Mouse (Mus musculus): ENCODE results near the gene Tec. TPM values are rescaled to one million over a fixed set of nuclear protein-coding genes. Genes with fewer than 3 reads are reported as not detected.

Tec gene
- polyA plus RNA-seq, 1 experiment from 2014 or later = 5.3 TPM

DNA sequence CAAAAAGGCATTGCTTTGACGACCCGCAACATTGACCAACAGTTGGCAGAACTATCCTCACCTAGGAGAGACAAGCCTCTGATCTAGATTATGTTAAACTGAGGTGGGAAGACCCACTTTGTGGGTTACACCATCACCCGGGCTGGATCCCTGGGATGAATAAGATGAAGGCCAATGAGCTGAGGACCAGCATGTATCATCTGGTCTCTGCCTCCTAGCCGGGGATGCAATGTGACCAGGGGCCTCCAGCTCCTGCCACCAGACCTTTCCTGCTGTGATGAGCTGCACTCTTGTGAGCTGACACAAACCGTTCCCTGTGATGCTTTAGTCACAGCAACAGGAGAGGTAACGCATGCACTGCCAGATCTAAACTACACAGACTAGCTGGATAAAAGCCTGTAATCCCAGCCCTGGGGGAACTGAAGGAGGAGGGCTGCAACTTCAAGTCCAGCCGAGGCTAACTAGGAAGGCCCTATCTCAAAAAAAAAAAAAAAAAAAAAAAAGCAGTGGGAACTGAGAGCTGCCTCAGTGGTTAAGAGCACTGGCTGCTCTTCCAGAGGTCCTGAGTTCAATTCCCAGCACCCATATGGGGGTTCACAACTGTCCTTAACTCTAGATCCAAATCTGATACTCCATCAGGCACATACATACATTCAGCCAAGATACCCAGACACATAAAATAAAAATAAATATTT is 15.8 kb downstream of the Tec start:
- Histone ChIP-seq H3K4me3 (replicated peaks; ENCODE audit: low read depth, low read length) (no peak overlapping the region), H3K27me3 (ENCODE audit: control insufficient read depth, insufficient read depth, low read length) (no peaks in the 10 kb centered on the region), H3K4me1 (ENCODE audit: control insufficient read depth, insufficient read depth, low read length) (no peaks in the 10 kb centered on the region), H3K4me2 (ENCODE audit: low read length) (no peak overlapping the region), H3K9ac (replicated peaks; ENCODE audit: low read length) (no peak overlapping the region), H3K27ac (replicated peaks; ENCODE audit: low read depth, low read length) (no peak overlapping the region), H3K36me3 (ENCODE audit: control insufficient read depth, insufficient read depth, low read length) (no peaks in the 10 kb centered on the region), H3K9me3 (ENCODE audit: control insufficient read depth, low read length) (no peaks in the 10 kb centered on the region)
- no peak for ATAC-seq (ENCODE audit: low FRiP score, low TSS enrichment)
- WGBS = 66% methylated on average over 7 of the region's 7 CpGs
- DNase-seq = no peak

DNA sequence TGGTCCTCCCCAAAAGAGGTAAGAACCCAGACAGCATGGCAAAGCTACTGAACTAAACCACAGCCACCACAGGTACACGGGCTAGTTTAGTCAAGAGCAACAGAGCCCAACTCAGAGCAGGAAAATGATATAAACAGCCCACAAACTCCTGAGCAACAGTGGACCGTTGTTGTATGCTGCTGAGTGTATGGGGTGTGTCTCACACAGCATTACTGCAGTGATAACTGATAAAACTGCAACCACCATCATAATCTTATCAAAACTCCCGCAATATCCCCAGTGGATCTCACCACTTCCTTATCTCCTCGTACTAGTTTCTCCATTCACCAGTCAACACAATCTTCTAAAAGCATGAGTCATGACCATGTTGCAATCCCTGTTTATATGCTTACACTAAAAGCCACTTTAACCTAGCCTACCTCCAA is 16.6 kb downstream of the Tec start:
- Histone ChIP-seq H3K9ac (replicated peaks; ENCODE audit: low read length) (no peak overlapping the region), H3K9me3 (ENCODE audit: control insufficient read depth, low read length) (no peaks in the 10 kb centered on the region), H3K4me2 (ENCODE audit: low read length) (no peak overlapping the region), H3K27ac (replicated peaks; ENCODE audit: low read depth, low read length) (no peak overlapping the region), H3K4me3 (replicated peaks; ENCODE audit: low read depth, low read length) (no peak overlapping the region), H3K27me3 (ENCODE audit: control insufficient read depth, insufficient read depth, low read length) (no peaks in the 10 kb centered on the region), H3K4me1 (ENCODE audit: control insufficient read depth, insufficient read depth, low read length) (no peaks in the 10 kb centered on the region), H3K36me3 (ENCODE audit: control insufficient read depth, insufficient read depth, low read length) (no peaks in the 10 kb centered on the region)
- DNase-seq = no peak
- ATAC-seq (ENCODE audit: low FRiP score, low TSS enrichment) = no peak
- 96% methylated on average over 4 of the region's 4 CpGs for WGBS

DNA sequence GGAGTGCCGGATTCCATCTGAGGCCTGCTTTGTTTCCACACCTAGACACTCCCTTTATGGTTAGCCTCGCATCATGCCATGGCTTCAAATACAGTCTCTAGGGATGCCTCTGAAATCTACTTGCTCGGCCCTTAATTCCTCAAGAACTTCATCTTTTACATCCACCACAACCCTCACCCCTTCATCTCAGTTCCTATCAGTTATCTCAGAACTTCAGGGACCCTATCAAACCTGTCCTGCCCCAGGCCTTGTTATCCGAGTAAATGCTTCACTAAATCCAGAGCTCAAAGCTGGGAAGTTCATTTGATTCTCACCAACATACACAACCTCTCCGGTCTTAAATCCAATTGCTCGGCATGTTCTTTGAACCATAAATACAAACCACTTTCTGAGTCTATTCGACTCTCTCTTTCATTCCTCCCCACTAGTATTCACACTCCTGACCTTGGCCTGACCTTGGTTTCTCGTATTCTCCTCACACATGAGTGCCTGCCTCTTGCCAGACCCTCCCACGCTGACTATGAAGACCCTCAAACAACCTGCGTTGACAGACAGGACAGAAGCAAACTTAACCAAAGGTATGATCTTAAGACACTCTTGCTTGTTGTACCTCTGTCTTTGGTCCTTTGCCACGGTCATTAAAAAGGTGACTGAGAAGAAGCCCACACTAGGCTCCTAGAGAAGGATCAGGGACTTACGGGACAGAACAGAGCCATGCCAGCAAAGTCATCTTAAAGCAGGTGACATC is 17.2 kb downstream of the Tec start:
- Histone ChIP-seq H3K4me2 (ENCODE audit: low read length) (no peak overlapping the region), H3K27ac (replicated peaks; ENCODE audit: low read depth, low read length) (no peak overlapping the region), H3K4me1 (ENCODE audit: control insufficient read depth, insufficient read depth, low read length) (no peaks in the 10 kb centered on the region), H3K27me3 (ENCODE audit: control insufficient read depth, insufficient read depth, low read length) (no peaks in the 10 kb centered on the region), H3K4me3 (replicated peaks; ENCODE audit: low read depth, low read length) (no peak overlapping the region), H3K36me3 (ENCODE audit: control insufficient read depth, insufficient read depth, low read length) (no peaks in the 10 kb centered on the region), H3K9ac (replicated peaks; ENCODE audit: low read length) (no peak overlapping the region), H3K9me3 (ENCODE audit: control insufficient read depth, low read length) (no peaks in the 10 kb centered on the region)
- ATAC-seq (ENCODE audit: low FRiP score, low TSS enrichment) (no peak), DNase-seq (no peak)
- WGBS = 80% methylated on average over 12 of the region's 12 CpGs

DNA sequence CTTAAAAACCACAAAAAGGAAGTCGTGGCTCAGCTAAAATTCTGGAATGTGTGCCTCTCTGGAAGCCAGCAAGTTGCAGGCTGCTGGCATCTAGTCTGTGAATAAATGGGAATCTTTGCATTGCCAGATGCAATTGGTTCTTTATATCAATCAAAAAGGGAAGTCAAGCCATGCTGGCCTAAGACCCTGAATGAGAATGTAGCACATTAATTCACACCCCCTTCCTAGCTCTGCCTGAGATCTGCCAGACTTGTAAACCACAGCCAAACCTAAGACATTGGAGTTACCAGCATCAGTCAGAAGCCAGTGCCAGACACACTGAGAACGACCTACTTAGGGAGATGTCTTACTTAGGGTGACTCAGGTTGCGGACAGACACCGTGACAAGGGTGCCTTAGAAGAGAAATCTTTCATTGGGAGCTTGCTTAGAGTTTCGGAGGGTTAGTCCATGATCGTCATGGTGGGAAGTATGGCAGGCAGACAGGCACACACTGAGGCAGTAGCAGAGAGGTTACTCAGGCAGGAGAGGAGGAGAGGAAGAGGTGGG is 19.3 kb downstream of the Tec start:
- Histone ChIP-seq H3K9me3 (ENCODE audit: control insufficient read depth, low read length) (no peaks in the 10 kb centered on the region), H3K4me1 (ENCODE audit: control insufficient read depth, insufficient read depth, low read length) (no peaks in the 10 kb centered on the region), H3K27me3 (ENCODE audit: control insufficient read depth, insufficient read depth, low read length) (no peaks in the 10 kb centered on the region), H3K9ac (replicated peaks; ENCODE audit: low read length) (no peak overlapping the region), H3K4me2 (ENCODE audit: low read length) (no peak overlapping the region), H3K36me3 (ENCODE audit: control insufficient read depth, insufficient read depth, low read length) (no peaks in the 10 kb centered on the region), H3K4me3 (replicated peaks; ENCODE audit: low read depth, low read length) (no peak overlapping the region), H3K27ac (replicated peaks; ENCODE audit: low read depth, low read length) (no peak overlapping the region)
- 76% methylated on average over 6 of the region's 6 CpGs for WGBS
- ATAC-seq (ENCODE audit: low FRiP score, low TSS enrichment) = no peak
- no peak for DNase-seq

DNA sequence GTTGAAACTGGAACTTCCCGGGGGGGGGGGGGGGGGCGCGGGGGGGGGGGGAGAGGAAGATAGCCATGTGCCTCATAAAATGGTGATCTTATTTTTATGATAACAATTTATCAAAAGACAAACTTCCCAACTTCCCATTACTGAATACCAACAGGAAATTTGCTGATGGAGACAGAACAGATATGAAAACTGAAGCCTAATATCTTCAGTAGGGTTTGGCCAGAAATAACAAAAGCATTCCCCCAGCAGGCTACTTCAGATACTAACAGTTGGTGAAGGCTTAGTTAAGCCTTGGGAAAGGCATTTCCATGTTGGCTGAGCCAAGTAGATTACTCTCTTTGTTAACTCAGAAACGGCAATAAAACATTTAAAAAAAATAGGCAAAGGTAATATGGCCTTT is 21.6 kb downstream of the Tec start:
- Histone ChIP-seq H3K4me1 (ENCODE audit: control insufficient read depth, insufficient read depth, low read length) (no peaks in the 10 kb centered on the region), H3K9ac (replicated peaks; ENCODE audit: low read length) (no peak overlapping the region), H3K36me3 (ENCODE audit: control insufficient read depth, insufficient read depth, low read length) (no peaks in the 10 kb centered on the region), H3K4me2 (ENCODE audit: low read length) (no peak overlapping the region), H3K27ac (replicated peaks; ENCODE audit: low read depth, low read length) (no peak overlapping the region), H3K27me3 (ENCODE audit: control insufficient read depth, insufficient read depth, low read length) (no peaks in the 10 kb centered on the region), H3K9me3 (ENCODE audit: control insufficient read depth, low read length) (no peaks in the 10 kb centered on the region), H3K4me3 (replicated peaks; ENCODE audit: low read depth, low read length) (no peak overlapping the region)
- ATAC-seq (ENCODE audit: low FRiP score, low TSS enrichment) (no peak), DNase-seq (no peak)
- WGBS = 71% methylated on average over 1 of the region's 4 CpGs

DNA sequence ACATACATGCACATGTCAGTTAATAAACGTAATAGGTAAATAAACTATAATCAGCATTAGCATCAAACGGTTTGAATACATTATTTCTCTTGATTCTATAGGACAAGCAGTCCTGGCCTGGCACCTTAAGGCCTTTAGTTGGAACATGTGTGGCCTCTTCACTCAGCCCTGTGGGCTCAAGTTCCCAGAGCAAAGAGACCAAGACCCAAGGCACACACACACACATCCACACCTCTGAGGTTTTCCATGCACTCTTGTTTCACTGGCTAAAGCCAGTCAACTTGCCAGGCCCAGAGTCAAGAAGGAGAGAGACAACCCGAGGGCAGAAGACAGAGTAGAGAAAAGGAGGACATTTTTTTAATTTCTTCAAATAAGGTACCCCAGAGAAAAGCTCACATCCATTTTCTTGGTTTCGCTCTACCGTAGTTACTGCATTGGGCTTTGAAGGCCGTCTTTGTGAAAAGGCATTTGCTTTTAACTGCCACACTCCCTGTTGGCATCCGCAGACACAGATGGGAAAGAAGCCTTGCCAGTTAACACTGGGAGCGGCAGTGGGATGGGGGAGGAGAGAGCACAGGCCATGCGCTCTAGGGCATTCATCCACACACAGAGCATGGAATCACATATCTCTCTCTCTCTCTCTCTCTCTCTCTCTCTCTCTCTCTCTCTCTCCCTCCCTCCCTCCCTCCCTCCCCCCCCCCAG is 22.2 kb downstream of the Tec start:
- WGBS = 69% methylated on average over 9 of the region's 9 CpGs
- H3K27ac ChIP-seq (replicated peaks; ENCODE audit: low read depth, low read length) = no peak overlapping the region
- peak; percentile 53 for DNase-seq

DNA sequence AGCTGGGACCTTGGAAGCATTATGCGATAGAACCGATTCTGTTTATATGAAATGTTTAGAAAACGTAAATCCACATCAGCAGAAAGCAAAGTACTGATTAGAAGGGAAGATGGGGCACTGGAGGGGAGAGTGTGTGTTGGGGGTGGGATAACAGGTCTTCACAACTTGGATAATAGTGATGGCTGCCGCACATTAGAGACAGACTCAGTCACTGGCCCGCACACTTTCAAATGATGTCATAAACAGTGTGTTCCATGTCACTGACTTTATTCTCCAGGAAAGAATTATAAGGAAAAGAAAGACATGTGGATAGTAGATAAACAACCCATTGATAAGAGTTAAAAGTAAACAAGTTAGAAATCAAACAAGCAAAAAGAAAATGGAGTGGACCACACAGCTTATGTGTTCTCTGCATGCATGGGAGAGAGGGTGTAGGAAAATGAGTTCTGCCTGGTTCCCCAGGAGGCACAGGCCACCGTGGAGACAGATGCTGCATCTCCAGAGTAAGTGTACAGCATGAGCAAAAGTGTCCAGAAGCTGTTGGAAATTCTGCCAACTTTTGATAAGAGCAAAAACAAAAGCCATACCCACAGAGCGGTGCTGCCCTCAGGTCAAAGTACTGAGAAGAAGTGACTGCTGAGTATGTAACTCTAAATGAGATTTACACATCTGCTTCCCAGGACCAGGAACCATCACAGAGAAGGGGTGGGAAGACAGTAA is 23.3 kb downstream of the Tec start:
- no peaks in the 10 kb centered on the region for H3K4me1 ChIP-seq (ENCODE audit: control insufficient read depth, insufficient read depth, low read length)
- H3K27ac ChIP-seq (replicated peaks; ENCODE audit: low read depth, low read length) = no peak overlapping the region
- no peaks in the 10 kb centered on the region for H3K27me3 ChIP-seq (ENCODE audit: control insufficient read depth, insufficient read depth, low read length)
- 87% methylated on average over 7 of the region's 7 CpGs for WGBS
- no peaks in the 10 kb centered on the region for H3K9me3 ChIP-seq (ENCODE audit: control insufficient read depth, low read length)
- no peak overlapping the region for H3K9ac ChIP-seq (replicated peaks; ENCODE audit: low read length)
- ATAC-seq (ENCODE audit: low FRiP score, low TSS enrichment) (no peak), DNase-seq (no peak)
- H3K4me3 ChIP-seq (replicated peaks; ENCODE audit: low read depth, low read length) = no peak overlapping the region
- H3K4me2 ChIP-seq (ENCODE audit: low read length) = no peak overlapping the region
- no peaks in the 10 kb centered on the region for H3K36me3 ChIP-seq (ENCODE audit: control insufficient read depth, insufficient read depth, low read length)

More for the DNA sequence above, 22.2 kb downstream of the Tec start:
- peak; percentile 73; the same call in 1 of the 2 replicates for ATAC-seq (ENCODE audit: low FRiP score, low TSS enrichment)
- Histone ChIP-seq H3K9me3 (ENCODE audit: control insufficient read depth, low read length) (no peaks in the 10 kb centered on the region), H3K4me1 (ENCODE audit: control insufficient read depth, insufficient read depth, low read length) (no peaks in the 10 kb centered on the region), H3K4me2 (ENCODE audit: low read length) (no peak overlapping the region), H3K27me3 (ENCODE audit: control insufficient read depth, insufficient read depth, low read length) (no peaks in the 10 kb centered on the region), H3K36me3 (ENCODE audit: control insufficient read depth, insufficient read depth, low read length) (no peaks in the 10 kb centered on the region), H3K9ac (replicated peaks; ENCODE audit: low read length) (no peak overlapping the region), H3K4me3 (replicated peaks; ENCODE audit: low read depth, low read length) (no peak overlapping the region)

DNA sequence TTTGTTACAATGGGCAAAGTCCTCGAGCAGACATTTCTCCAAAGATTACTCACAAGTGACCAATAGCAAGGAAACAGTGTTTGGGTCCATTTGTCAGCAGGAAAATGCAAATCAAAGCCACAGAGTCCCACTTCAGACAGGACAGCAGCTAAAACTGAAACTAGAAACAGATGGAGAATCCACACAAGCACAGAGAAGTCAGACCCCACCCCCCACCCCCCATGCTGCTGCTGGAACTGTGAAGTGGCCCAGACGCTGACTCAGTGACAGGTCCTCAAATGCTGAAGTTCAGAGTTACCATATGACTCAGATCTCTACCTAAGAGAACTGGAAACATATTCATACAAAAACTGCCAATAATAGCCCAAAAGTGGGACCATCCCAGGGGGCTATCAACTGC is 24.0 kb downstream of the Tec start:
- H3K4me3 ChIP-seq (replicated peaks; ENCODE audit: low read depth, low read length) = no peak overlapping the region
- no peak overlapping the region for H3K9ac ChIP-seq (replicated peaks; ENCODE audit: low read length)
- no peaks in the 10 kb centered on the region for H3K4me1 ChIP-seq (ENCODE audit: control insufficient read depth, insufficient read depth, low read length)
- DNase-seq = no peak
- H3K27ac ChIP-seq (replicated peaks; ENCODE audit: low read depth, low read length) = no peak overlapping the region
- WGBS = 47% methylated on average over 2 of the region's 2 CpGs
- ATAC-seq (ENCODE audit: low FRiP score, low TSS enrichment) = no peak
- no peaks in the 10 kb centered on the region for H3K27me3 ChIP-seq (ENCODE audit: control insufficient read depth, insufficient read depth, low read length)
- no peaks in the 10 kb centered on the region for H3K9me3 ChIP-seq (ENCODE audit: control insufficient read depth, low read length)
- H3K4me2 ChIP-seq (ENCODE audit: low read length) = no peak overlapping the region
- H3K36me3 ChIP-seq (ENCODE audit: control insufficient read depth, insufficient read depth, low read length) = no peaks in the 10 kb centered on the region
